Mouse (Mus musculus) heart, embryonic 11.5 days (tissue): ENCODE results near the gene Lcn11. TPM values are rescaled to one million over a fixed set of nuclear protein-coding genes. Genes with fewer than 3 reads are reported as not detected.

Experiments
- ATAC-seq: fragments of 200-750 bp; cut with Nextera tagmentation; replicated peaks from 2 replicates; pipeline ENCODE4 v1.8.0; 2017; ENCODE audit warnings: moderate library complexity; ENCODE audit not compliant: insufficient number of reproducible peaks, low FRiP score, low TSS enrichment
- H3K27ac ChIP-seq: fragments of 300-500 bp; sonication (generic); 2 replicates; pipeline ENCODE4 v1.5.1; 2014; ENCODE audit warnings: mild to moderate bottlenecking, low read depth, low read length
- H3K27me3 ChIP-seq: fragments of 300-500 bp; sonication (generic); 2 replicates; pipeline ENCODE4 v1.6.1; 2014; ENCODE audit warnings: mild to moderate bottlenecking, low read length, mixed read lengths; ENCODE audit not compliant: control insufficient read depth, insufficient read depth
- H3K36me3 ChIP-seq: fragments of 300-500 bp; sonication (generic); 2 replicates; pipeline ENCODE4 v1.6.1; 2014; ENCODE audit warnings: mild to moderate bottlenecking, low read length, moderate library complexity, mixed read lengths; ENCODE audit not compliant: control insufficient read depth, insufficient read depth
- H3K4me1 ChIP-seq: fragments of 300-500 bp; sonication (generic); 2 replicates; pipeline ENCODE4 v1.6.1; 2014; ENCODE audit warnings: low read length; ENCODE audit not compliant: control insufficient read depth, insufficient read depth
- H3K4me2 ChIP-seq: fragments of 300-500 bp; sonication (generic); 2 replicates; pipeline ENCODE4 v1.6.1; 2014; ENCODE audit warnings: mild to moderate bottlenecking, moderate library complexity
- H3K4me3 ChIP-seq: fragments of 300-500 bp; sonication (generic); 2 replicates; pipeline ENCODE4 v1.5.1; 2014; ENCODE audit warnings: low read depth, low read length
- H3K9ac ChIP-seq: fragments of 300-500 bp; sonication (generic); 2 replicates; pipeline ENCODE4 v1.6.1; 2014; ENCODE audit warnings: mild to moderate bottlenecking, low read depth, low read length, moderate library complexity
- H3K9me3 ChIP-seq: fragments of 300-500 bp; sonication (generic); replicated peaks from 2 replicates; pipeline ENCODE4 v1.6.1; 2016; ENCODE audit warnings: low read length; ENCODE audit not compliant: control insufficient read depth
- WGBS: fragments of 180-500 bp; shearing (Covaris S2); extraction: QIAGEN DNeasy Blood & Tissue Kit; methylation state at CpG from one replicate; pipeline ENCODE4 v1.1.7; 2014; ENCODE audit not compliant: insufficient replicate concordance; 5-methylcytosine and 5-hydroxymethylcytosine counted together
- polyA plus RNA-seq: library from polyadenylated mRNA; unstranded; fragments of >200 nt; fragmentation: Nextera tagmentation; extraction: Ambion mirVana; gene quantifications from 2 replicates; pipeline ENCODE4 v1.2.1, GENCODE M21; 2014

Gene Lcn11
- polyA plus RNA-seq, 1 experiment from 2014 or later: not detected

DNA sequence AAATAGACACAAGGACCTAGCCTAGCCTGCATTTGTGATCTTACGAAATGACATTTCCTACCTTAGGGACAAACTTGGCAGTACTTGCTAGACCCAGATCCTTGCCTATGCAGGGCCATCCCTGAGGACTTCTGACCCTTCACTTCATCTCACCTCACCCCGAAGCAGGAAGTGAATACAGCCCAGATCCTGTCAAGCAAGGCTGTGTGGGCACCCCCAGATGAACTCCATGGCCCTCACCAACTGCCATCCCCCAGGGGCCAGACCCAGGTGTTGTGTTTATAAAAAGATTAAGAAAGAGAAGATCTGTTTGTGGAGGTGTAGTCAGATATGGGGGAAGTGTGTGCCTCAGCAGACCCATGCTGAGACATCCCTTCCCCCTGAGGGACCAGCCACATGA lies 2.2 kb upstream of the Lcn11 start:
- Histone ChIP-seq H3K4me1 (no peaks in the 10 kb centered on the region), H3K9me3 (no peaks in the 10 kb centered on the region), H3K36me3 (no peaks in the 10 kb centered on the region), H3K4me2 (no peak overlapping the region), H3K4me3 (no peak overlapping the region), H3K9ac (no peak overlapping the region), H3K27me3 (no peaks in the 10 kb centered on the region), H3K27ac (no peak overlapping the region)
- 63% methylated on average over 2 of the region's 2 CpGs for WGBS
- ATAC-seq: no peak

DNA sequence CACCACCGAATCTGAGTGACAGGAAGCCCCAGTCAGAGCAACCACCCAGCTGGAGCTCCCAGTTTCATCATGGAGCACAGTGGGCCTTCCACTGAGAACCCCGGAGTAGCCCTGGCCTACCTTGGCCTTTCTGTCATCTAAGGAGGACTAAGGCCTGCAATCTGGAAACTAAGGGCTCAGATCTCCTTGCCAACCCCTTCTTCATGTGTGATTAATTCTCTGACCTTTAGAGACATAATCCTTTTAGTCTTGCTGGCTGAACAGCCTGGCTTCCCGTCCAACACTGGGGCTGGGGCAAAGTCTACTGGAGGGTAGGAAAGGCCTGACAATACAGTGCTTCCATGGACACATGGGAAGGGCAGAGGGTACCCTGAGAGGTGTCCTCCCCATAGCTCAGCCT lies 826 bp upstream of the Lcn11 start:
- no peak for ATAC-seq
- 64% methylated on average over 3 of the region's 3 CpGs for WGBS
- no peak overlapping the region for H3K9ac ChIP-seq
- no peaks in the 10 kb centered on the region for H3K36me3 ChIP-seq
- H3K9me3 ChIP-seq: no peaks in the 10 kb centered on the region
- H3K27me3 ChIP-seq: no peaks in the 10 kb centered on the region
- no peaks in the 10 kb centered on the region for H3K4me1 ChIP-seq
- no peak overlapping the region for H3K4me3 ChIP-seq
- no peak overlapping the region for H3K27ac ChIP-seq
- H3K4me2 ChIP-seq: no peak overlapping the region

DNA sequence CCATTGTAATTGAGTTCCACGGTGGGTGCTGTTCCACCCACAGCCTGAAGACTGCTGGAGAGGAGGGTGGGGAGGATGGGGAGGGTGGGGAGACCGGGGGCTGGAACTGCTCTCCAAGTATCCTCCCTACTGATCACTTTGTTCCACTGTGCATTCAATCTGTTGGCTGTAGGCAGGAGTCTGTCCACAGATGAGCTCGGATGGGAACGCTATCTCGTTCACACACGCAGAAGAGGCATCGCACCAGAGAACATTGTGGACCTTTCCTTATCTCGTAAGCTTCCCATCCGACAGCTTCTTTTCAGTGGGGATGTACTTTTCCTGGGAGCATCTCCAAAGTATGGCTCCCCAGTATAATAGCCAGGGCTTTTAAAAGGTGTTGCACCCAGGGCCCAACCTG lies 2.3 kb downstream of the Lcn11 start:
- Histone ChIP-seq H3K4me1 (no peaks in the 10 kb centered on the region), H3K27ac (no peak overlapping the region), H3K9me3 (no peaks in the 10 kb centered on the region), H3K27me3 (0 out of 2 replicates have a peak, but pooled peaks cover 2% of the 10 kb centered on the region), H3K4me2 (no peak overlapping the region), H3K4me3 (no peak overlapping the region), H3K36me3 (no peaks in the 10 kb centered on the region), H3K9ac (no peak overlapping the region)
- WGBS: 77% methylated on average over 9 of the region's 9 CpGs
- ATAC-seq: no peak

DNA sequence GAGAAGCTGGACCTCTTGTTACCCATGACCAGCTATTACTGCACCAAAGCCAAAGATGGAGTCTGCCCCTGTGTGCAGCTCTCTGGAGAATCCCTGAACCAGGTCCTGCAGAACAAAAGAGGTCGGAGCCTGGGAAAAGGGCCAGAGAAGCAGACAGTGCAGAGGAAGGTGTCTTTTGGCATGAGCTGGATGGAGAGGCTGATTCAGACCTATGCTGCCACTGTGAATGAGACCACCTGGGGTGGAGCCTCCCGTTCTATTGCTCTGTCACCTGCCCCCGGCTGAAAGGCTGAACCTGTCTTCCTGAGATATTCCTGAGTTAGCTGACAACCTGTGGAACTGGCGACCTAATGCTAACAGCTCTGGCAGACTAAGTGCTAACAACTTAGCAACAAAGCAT lies 4.1 kb downstream of the Lcn11 start:
- Histone ChIP-seq H3K4me3 (no peak overlapping the region), H3K4me1 (no peaks in the 10 kb centered on the region), H3K9ac (no peak overlapping the region), H3K36me3 (no peaks in the 10 kb centered on the region), H3K4me2 (no peak overlapping the region), H3K9me3 (no peaks in the 10 kb centered on the region), H3K27ac (no peak overlapping the region), H3K27me3 (0 out of 2 replicates have a peak, but pooled peaks cover 2% of the 10 kb centered on the region)
- ATAC-seq: no peak
- WGBS: 52% methylated on average over 4 of the region's 4 CpGs

DNA sequence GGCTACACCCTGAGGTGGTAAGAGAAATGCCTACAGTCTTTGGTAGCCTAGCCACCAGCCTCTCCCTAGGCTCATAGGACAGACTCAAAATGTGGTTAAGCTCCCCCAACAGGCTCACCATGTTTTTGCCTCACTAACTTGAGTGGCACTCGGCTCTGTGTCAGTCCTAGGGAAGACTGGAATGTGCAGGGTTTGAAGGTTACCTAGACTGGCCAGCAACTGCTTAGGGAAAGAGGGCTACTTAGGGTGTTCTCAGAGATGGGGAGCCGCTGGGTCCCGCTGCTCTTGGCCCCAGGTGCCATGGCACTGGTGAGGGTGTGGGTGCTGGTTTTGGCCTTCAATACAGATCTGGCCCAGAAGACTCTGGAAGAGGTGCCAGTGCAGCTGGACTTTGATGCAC lies 5.1 kb downstream of the Lcn11 start, which contains the start of gene Gm13539:
Gm13539 (plus strand) TSS at position 301 of the 400 bp plus-strand sequence.
- Histone ChIP-seq H3K4me1 (no peaks in the 10 kb centered on the region), H3K9me3 (no peaks in the 10 kb centered on the region), H3K36me3 (no peaks in the 10 kb centered on the region), H3K27me3 (0 out of 2 replicates have a peak, but pooled peaks cover 2% of the 10 kb centered on the region), H3K27ac (no peak within 1 kb of the TSS), H3K4me3 (no peak within 1 kb of the TSS), H3K9ac (no peak within 1 kb of the TSS), H3K4me2 (no peak within 1 kb of the TSS)
- WGBS: 80% methylated on average over 3 of the region's 3 CpGs
- ATAC-seq: no peak

DNA sequence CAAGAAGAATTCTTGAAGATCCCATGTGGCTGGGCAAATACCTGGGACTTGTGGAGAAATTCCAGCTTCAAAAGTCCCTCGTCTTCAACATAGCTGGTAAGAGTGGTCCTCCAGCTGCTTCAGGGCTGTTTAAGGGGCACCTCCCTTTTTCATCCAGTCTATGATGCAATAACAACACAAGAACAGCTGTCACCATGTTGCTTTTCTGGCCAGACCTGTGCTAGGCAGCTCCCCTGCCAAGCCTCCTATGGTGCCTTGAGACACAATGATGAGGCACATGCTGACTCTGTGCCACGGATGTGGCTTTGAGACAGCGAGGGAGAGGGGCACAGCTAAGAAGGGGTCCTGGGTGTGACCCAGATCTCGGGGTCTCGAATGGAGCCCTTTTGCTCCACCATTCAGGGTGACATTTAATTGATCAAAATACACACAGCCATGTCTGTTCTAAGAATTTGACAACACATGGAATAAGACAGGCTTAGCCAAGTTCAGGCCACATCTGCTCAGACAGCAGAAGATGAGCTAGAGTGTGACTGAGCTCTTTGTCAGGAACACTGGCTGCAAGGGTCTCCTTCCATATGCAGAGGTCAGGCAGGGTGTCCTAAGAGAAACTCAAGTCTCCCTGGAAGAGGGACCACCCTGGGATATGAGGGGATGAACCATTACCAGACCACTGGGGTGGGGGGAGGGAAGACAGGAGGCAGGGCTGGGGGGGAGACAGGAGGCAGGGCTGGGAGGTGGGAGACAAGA lies 8.9 kb downstream of the Lcn11 start:
- ATAC-seq: no peak
- Histone ChIP-seq H3K27ac (no peak overlapping the region), H3K4me1 (no peaks in the 10 kb centered on the region), H3K9ac (no peak overlapping the region), H3K36me3 (no peaks in the 10 kb centered on the region), H3K4me3 (no peak overlapping the region), H3K9me3 (no peaks in the 10 kb centered on the region), H3K27me3 (0 out of 2 replicates have a peak, but pooled peaks cover 2% of the 10 kb centered on the region), H3K4me2 (no peak overlapping the region)
- WGBS: 66% methylated on average over 5 of the region's 5 CpGs

DNA sequence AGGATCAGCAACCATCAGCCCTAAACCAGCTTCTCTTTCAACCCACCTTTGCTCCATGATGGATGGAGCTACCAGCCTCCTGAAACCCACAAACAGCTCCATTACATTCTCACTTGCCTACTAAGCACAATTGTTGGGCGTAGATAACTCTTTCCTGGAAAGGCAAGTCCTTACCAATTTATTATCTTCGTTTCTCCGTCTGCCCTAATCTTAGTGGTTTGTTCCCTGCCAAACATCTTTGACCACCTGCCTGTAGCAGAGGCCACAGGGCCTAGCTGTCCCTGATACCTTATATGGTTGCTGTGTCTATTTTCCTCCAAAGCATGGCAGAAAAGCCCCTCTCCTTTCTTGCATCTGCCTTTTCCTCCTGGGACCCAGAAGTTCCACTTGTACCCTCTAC lies 12.3 kb downstream of the Lcn11 start:
- no peak overlapping the region for H3K4me3 ChIP-seq
- H3K4me1 ChIP-seq: no peaks in the 10 kb centered on the region
- no peaks in the 10 kb centered on the region for H3K36me3 ChIP-seq
- H3K27ac ChIP-seq: no peak overlapping the region
- no peak for ATAC-seq
- no peak overlapping the region for H3K4me2 ChIP-seq
- H3K9ac ChIP-seq: no peak overlapping the region
- H3K9me3 ChIP-seq: no peaks in the 10 kb centered on the region
- WGBS: 69% methylated on average over 3 of the region's 3 CpGs
- no peaks in the 10 kb centered on the region for H3K27me3 ChIP-seq

DNA sequence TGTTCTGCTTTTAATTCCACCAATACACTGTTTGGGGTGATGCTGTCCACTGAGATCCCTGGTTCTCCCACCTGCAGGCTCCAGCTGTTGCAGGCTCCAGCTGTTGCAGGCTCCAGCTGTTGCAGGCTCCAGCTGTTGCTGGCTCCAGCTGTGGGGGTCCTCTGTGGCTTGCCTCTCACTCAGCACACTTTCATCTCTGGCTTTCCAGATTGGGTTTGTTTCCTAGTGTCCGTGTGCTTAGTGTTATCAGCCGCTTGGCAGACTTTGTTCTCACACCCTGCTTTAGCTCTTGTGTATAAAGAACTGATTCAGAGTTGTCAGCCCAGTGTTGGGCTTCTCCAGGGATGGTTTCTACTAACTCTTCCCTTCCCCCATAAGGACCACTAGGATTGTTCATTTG lies 20.8 kb downstream of the Lcn11 start:
- Histone ChIP-seq H3K27ac (no peak overlapping the region), H3K27me3 (no peaks in the 10 kb centered on the region), H3K9ac (no peak overlapping the region), H3K36me3 (no peaks in the 10 kb centered on the region), H3K4me3 (no peak overlapping the region), H3K4me2 (no peak overlapping the region), H3K9me3 (no peaks in the 10 kb centered on the region), H3K4me1 (no peaks in the 10 kb centered on the region)
- ATAC-seq: no peak
- 21% methylated on average over 2 of the region's 2 CpGs for WGBS

DNA sequence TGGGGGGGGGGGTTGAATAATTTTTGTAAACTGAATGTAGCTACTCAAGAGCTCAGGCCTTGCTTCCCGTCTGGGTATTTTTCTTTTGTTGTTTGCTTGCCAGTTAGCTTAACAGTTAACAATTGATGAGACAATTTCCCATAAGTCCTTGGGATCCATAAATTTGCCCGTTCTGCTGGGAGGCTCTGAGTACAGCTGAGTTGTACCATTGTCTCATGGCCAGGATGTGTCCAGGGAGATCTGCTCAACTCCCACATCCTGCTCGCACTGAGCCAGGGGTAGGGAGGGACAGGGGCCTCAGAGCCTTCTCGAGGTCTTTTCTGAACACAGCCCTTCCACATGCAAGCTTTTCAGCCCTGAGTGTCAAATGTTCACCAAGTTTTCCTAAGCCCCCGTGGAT lies 21.2 kb downstream of the Lcn11 start:
- 46% methylated on average over 5 of the region's 5 CpGs for whole genome bisulfite sequencing

More for the DNA sequence above, 21.2 kb downstream of the Lcn11 start:
- no peak overlapping the region for H3K27ac ChIP-seq
- no peaks in the 10 kb centered on the region for H3K9me3 ChIP-seq
- no peaks in the 10 kb centered on the region for H3K4me1 ChIP-seq
- H3K27me3 ChIP-seq: no peaks in the 10 kb centered on the region
- no peaks in the 10 kb centered on the region for H3K36me3 ChIP-seq
- no peak for ATAC-seq
- H3K4me2 ChIP-seq: no peak overlapping the region
- H3K4me3 ChIP-seq: no peak overlapping the region
- H3K9ac ChIP-seq: no peak overlapping the region
